Mouse (Mus musculus) skeletal muscle tissue, adult 2 months (tissue): ENCODE measurements around the gene Gm10203.
"Not testable (repeated sequence)": the region's sequence is repeated elsewhere in the genome, so short reads cannot be mapped to it uniquely, and the experiment has no call there.

Experiments used
- DNase-seq: peaks from one replicate; pipeline ENCODE4 v3.0.0-alpha.2; 2012; ENCODE audit warnings: low read depth, low spot score

Gm10203 gene

DNA sequence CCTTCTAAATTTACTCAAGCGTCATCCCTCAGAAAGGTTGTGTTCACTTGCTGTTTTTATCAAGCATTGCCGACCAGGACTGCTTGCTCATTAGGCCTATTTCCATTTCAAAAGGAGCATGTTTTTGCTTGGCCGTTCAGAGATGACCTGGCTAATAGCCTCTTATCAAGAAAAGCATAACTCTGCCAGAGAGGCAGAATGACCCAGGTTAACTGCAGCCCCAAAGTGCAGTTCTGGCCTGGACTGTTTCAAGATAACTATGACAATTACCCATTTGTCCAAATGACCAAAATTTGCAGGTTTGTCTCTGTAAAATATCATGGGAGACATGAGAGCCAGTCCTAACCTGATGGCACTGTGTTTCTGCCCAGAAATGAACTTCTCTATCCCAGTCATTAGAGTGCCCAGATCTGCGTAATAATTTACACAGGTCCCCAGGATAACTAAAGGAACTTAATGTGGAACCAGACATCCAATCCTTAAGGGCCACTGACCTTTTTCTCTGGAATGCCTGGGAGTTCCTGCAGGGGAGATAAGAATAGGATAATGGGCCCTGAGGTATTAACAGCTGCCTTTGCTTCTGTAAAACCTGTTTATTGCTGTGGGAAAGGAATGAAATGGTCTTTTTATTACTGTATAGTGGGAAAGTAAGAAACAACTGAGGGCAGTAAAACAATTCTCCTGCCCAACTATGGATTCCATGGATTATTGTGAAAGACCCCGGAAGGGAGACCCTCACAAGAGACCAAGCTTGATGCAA lies 4.6 kb downstream of the Gm10203 start:
- no peak for DNase-seq

DNA sequence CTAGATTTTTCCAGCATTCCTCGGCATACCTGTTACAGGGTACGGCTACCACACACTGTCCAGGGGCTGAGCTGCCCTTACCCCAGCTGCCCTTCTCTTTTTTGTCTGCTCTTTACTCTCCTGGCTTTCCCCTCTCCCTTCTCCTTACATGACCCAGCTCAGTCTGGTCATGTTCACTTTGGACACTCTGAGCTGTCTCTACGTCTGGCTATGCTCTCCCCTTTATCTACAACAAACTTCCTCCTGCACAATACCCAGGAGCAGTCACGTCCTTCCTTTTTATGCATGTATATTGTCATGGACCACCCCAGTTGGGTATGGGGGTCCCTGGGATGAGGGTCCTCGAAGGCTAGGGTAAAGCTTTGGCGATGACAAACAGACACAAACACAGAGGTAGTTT lies 5.7 kb downstream of the Gm10203 start:
- DNase-seq = no peak

DNA sequence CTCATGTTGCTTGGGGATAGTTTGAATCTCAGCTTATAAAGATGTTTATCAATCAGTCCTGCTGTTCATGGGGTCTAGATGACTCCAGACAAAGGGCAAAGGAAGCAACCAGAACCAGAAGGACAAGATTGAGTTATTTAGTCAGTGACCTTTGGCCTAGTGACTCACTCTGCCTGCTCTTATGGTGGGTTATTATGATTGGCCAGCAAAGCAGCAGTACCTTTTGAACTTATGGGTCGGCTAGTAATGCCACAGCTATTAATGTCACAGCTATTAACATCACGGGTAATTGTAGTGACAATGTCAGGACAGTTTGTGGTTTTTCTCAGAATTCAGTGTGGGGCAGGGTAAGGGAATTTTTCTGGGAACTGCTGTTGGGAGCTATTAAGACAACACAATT lies 8.0 kb downstream of the Gm10203 start:
- DNase-seq = no peak

DNA sequence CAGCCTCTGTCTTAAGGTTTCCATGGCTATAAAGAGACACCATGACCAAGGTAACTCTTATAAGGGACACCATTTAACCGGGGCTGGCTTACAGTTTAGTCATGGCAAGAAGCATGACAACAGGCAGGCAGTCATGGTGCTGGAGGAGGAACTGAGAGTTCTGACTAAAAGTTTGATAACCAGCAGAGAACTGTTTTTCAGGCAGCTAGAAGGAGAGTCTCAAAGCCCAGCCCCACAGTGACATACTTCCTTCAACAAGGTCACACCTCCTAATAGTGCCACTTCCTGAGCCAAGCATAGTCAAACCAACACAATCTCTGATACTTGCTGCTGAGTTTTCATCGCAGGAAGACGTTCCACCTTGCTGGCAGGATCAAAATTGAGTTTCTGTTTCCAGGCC lies 9.0 kb downstream of the Gm10203 start:
- no peak for DNase-seq

DNA sequence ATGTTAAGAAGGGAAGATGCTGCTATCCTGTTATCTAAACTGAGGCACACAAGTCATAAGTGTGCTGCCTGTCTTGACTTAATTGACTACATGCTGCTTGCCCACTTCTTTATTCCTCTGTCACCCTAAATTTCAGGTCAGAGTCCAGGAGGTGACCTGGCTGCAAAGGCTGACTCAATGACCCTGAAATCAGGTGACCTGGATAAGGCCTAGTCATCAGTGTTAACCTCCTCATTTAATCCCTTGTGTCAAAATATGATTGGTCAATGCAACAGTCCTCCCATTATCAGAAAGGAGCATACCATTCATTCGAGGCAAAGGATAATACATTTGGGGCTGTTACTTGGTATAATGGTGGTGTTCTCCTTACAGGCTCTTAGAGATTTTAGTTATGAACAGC lies 9.5 kb downstream of the Gm10203 start, which contains the start of gene Etfbkmt:
Gene Etfbkmt (plus strand): TSS at position 379 of the 400 bp plus-strand sequence.
- DNase-seq = no peak

DNA sequence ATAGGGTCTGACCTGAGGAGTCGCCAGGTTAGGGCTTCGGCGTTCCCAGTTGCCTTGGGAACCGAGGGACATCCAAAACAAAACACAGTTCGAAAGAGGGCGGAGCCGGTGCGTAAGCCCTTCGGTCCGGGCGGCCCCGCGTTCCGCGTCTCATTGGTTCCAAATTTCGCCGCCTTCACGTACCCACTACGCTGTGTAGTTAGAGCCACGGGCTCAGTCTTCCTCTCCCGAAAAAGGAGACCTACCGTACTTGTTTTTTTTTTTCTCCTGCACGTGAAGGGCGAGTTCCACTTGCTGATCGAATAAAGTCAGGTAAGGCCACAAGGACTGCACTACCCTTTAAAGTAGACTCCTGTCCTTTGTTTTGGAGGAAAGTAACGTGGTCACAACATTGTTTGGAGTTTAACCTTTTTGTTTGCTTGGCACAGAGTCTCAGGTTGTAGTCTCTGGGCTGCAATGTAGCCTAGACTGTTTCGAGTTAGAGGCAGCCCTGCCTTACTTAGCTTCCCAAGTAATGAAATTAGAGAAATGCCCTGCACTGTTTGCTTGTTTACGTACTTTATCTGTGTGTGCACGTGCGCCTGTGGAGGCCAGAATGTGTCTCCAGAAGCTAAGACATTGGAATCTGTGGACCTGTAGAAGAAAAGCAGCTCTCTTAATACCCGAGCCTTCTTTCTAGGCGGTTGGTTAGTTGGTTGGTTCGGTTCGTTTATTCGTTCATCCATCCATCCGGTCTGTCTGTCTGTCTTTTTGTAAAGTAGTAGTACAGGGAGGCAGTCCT lies 11.6 kb downstream of the Gm10203 start:
- peak; percentile 64 for DNase-seq

DNA sequence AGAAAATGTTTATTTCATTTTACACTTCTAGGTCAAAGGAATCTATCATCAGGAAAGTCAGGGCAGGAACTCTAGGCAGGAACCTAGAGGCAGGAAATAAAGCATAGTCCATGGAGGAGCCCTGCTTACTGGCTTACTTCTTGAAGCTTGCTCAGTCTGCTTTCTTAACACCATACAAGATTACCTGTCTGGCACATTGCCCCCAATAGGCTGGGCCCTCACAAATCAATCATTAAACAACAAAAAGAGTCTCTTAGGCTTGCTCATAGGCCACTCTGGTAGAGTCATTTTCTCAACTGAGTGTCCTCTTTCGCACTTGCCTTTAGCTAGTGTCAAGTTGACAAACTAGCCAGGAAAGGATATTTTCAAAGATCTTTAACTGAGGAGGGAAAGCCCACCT lies 15.2 kb downstream of the Gm10203 start:
- no peak for DNase-seq

DNA sequence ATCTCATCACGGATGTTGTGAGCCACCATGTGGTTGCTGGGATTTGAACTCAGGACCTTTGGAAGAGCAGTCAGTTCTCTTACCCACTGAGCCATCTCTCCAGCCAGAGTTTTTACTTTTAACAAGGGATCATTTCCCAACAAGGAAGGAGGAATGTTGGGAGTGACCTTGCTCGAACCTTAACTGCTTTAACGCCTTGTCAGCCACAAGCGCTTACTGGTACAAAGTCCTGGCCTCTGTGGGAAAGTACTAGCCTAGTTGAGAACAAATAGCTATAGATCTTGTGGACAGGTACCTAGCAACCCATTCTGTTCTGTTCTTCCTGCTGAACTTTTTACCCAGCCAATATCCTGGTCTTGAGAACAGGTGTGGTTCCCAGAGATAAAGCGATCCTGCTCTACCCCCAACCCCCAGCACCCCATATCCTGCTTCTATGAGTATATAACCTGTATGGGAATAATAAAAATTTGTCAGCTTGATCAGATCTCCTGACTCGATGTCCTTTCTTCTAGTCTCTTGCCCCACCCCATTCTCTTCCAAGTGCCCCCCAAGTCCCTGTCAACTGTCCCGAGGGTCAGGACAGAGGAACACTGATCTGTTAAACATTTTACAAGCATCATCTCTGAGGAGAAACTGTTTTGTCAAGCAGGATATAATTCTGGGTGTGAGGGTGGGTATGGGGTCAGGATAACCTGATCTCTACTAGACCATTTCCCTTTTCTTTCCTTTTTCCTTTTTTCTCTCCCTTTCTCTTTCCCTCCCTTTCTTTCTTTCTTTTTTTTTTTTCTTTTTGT lies 18.7 kb downstream of the Gm10203 start:
- DNase-seq = no peak

DNA sequence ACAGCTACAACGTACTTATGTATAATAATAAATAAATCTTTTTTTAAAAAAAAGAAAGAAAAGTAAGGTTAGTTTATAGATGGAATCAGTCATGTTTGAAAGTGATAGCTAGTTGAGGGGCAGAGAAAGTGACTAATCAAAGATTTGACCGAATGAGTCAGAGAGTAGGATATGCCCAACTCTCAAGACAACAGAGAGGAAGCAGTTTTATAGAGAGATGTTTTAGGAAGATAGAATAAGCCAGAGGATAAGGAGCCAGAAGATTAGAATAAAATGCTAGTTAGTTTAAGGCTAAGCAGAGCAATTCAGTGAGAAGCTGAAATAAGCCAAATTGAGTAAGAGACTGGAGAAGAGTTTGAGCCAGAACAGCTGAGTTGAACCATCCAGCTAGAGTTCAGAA lies 22.1 kb downstream of the Gm10203 start:
- DNase-seq = no peak

DNA sequence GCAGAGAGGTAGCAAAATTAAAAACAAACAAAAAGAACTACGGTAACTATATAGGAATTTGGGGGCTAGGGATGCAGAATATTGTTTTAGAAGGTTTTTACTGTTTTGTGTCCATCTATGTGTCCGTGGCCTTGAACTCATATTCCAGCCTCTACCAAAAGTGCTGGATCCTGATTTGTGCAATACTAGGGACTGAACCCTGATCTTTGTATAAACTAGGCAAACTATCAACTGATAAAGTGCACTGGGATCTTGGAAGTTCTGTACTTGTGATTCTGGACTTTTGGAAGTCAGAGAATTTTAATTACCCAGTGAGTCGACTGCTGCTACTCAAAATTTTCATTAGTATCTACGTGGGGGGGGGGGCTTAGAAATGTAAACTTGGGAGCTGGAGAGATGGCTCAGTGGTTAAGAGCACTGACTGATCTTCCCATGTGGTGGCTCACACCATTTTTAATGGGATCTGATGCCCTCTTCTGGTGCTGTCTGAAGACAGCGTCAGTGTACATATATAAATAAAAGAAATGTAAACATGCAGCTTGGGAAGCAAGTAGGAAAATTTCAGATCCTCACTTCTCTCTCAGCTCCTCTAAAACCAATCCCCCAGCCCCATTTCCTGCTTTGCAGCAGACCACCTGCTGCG lies 23.6 kb downstream of the Gm10203 start:
- no peak for DNase-seq

DNA sequence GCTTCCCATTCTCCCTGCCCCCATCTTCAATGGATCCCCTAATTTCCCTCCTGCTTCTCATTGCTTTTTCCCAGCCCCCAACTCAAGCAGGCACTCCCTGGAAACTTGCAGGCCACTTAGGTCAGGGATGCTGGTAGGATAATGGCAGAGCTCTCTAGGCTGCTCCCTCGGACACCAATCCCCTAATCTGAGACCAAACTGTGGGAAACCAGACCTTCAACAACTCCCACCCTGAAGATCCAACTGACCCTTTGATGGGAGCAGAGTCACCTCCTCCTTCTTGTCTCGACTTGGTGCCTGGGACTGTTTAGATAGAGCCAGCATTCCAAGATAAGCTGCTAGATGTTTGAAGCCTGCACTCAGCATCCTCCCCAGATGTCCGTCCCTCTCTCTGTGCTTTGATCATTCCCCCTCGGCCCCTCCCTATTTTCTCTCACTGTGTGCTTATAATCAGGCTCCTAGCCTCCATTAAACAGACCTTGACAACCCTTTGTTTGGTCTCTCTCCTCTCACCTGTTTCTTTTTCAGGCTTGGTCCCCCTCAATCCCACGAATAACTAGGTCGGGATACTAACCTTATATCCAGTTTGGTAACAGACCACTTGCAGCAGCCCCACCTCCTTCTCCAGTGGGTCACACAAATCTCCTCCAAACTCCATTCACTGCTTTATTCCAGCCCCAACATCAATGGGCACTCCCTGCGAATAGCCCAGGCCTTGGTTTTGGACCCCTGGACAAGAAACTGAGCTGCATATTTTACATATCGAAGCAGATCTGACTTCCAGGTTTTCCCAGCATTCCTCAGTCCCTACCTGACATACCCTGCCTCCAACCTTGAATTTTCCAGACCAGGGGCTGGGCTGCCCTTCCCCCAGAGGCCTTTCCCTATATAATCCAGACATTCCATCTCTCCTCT lies 24.4 kb downstream of the Gm10203 start:
- no peak for DNase-seq

DNA sequence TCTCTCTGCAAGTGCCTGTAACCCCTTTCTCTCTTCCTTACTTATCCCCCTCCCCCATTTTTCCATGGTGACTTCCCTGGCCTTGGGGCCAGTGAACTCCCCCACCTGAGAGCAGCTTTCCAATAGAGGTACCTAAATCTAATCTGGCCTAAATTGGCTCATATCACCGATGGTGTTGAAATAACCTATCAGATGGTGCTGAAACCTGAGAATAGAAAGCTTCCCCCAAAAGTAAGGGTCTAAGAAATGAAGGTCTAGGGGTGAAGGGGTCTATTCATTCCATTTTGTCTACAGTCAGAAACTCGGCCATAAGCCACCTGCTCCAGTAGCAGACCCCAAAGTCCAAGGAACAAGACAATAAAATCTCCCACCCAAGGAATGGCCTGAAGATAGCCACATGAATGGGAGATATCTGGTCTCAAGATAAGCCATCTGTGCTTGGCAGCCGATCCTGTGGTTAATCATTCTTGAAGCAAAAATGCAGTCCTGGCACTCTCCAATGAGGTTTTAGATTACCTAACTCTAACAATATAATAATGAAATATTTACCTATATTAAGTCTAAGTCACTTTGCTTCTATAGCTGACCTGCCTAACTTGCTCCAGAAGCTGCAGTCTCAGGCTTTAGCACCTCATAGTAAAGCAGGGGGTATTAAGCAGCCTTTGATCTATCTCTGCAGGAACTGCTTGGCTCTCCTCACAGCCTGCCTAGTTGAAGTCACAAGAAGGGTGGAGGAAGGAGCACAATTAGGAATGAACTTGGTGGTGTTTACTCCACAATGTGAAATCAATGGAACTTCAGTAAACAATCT lies 25.3 kb downstream of the Gm10203 start:
- no peak for DNase-seq

DNA sequence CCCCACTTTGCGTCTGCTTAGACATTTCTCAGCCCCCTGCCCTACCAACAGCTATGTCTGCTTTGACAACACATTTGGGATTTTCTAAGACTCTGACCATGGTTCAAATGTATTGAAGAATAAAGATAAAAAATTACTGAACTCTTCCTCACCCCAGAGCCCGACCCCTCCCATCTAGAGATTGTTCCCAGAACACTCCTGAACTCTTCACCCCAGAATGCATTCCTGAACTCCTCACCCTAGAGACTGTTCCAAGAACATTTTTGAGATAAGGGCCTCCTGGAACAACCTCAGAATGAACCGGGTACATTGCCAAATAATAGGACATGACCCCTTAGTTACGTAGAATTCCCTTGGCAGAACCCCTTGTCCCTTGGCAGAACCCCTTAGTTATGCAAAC lies 37.1 kb downstream of the Gm10203 start:
- DNase-seq = not testable (repeated sequence)

DNA sequence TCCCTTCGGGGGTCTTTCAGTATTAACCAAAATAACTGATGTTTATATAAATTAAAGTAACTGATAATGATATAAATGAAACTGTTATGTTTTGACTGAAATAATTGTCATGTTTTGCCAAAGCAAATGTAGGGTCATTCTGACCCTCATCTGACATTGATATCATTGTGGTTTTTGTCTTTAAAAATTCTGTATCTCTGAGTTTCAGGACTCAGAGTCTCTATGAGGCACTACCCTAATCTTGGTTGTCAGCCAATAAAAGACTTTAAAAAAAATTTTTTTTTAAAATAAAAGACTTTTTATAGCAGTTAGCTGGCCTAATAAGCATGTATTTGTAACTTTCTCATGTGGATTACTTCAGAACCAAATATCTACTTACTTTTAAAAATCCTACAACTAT lies 37.7 kb downstream of the Gm10203 start:
- no peak for DNase-seq

DNA sequence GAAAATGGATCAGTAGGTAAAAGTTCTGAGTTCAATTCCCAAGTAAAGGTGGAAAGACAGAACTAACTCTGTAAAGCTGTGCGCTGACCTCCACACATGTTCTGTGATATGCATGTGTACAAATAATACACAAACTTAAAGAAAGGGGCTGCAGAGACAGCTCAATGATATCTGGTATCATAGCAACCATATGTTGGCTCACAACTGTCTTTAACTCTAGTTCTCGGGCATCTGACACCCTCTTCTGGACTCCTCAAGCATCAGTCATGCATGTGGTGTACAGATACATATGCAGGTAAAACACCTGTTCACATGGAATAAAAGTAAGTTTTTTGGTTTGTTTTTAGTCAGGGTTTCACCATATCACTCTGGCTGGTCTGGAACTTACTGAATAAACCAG lies 38.5 kb downstream of the Gm10203 start:
- no peak for DNase-seq

DNA sequence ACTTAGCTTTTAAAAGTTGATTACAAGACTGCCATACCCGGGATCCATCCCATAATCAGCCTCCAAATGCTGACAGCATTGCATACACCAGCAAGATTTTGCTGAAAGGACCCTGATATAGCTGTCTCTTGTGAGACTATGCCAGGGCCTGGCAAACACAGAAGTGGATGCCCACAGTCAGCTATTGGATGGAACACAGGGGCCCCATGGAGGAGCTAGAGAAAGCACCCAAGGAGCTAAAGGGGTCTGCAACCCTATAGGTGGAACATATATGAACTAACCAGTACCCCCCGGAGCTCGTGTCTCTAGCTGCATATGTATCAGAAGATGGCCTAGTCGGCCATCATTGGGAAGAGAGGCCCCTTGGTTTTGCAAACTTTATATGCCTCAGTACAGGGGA lies 40.0 kb downstream of the Gm10203 start:
- not testable (repeated sequence) for DNase-seq

DNA sequence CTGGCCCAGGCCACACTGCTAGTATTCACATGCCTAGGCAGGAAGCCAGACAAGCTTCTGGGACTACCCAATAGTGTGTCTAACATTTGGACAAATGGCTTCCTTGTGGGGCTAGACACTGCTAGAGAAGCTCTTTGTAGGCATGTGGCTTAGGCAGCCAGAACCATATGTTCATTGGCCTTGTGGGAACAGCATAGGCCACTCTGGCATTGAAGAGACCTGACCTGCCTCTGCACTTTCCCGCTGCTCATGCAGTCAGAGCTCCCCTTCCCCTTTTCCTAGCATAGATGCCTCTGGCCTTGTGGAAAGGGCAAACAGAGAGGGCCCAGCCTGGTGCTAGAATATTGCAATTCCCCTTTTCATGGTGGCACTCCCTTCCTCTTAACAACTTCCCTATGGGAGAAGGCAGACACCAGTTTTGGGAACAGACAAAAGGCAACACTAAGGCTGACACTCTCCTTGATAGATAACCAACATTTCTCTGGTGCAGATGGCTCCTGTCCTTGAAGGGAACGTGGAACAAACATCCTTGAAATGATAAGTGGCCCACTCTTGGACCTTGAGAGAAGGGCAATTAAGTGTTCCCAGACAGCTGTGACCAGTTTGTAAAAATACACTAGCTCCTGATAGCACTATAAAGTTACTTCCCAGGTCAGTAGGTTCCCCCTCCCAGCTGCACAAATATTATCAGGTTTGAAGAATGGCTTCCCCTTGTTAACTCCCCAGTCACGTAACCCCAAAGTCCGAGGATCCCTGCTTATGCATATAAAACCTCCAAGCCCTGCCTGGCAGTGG lies 44.1 kb downstream of the Gm10203 start:
- DNase-seq = no peak

DNA sequence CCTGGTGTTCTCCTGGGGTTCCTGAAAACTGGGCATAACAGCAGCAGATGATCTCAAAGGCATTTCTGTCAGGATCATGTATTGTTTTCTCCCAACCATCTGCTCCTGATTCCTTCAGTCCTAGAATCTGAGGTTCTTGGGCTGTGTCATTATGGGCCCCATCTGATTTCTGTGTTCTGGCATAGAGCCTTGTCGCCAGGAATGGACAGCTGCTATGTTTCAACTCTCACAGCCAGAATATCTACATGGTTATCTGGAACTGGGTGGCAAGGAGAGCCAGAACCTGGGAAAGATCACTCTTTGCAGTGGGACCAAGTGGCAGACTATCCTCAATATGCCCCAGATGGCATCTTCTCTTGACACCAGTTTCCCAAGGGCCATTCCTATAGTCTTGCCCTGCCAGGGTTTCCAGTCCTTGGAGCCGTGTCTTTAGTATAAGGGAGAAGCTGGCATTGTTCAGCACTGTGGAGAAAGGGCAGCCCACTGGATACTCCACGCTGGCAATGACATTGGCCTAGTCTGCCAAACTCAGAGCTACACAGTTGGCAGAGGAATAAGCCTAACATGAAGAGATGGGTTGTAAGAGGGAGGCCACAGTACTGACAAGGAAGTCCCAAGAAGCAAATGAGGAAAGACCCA lies 45.1 kb downstream of the Gm10203 start:
- peak; percentile 3 for DNase-seq

DNA sequence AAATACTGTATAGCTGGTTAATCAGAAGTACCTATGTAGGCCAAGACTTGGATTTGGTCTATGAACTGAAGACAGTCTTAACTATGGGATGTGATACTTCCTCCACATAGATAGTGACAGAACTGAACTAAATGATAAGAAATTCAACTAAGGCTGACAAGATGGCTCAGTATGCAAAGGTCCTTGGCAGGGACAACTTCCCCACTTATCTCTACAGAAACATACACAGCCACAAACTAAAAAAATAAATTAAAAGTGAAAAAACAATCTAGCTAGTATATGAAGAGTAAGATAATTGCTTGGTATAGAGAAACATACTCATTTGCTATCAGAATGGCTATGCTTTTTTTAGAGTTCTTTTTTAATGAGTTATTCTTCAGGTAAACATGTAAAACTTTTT lies 49.1 kb downstream of the Gm10203 start:
- DNase-seq = no peak
